Mouse (Mus musculus): Measurements from ENCODE around the gene Spx. TPM values are rescaled to one million over a fixed set of nuclear protein-coding genes. Genes with fewer than 3 reads are reported as not detected.
A peak's percentile ranks its signal among the peaks of the same experiment; 100 is the strongest.

Spx gene
- total RNA-seq (2017), result 0.58 TPM in 1 of 3 replicates, not detected in the others

DNA sequence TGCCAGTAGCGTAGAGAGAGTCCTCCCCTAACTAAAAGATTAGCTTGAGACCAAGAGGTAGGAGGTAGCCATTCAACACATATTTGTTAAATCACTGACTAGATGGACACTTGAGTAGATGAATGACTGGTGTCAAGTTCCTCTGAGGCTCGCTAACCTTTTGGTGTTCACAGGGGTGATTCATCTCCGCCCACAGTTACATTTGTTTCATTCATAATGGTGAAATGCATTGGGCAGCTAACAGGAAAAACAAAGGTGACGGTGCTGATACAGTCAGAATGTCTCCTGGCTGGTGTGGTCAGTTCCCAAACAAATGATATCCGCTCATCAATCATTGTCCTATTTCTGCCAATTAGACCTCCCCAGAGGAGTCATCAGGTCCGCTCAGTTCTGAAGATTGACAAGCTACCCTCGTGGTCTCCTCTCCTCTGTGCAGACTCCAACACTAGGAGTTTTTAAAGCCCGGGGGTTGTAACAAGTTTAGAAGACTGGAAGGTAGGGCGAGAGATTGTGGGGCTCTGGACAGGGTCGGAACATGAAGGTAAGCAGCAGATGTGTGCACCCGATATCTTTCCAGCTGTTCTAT lies at the start of gene Spx:
TSS of gene Spx (plus strand) at position 536 of the 586 bp plus-strand sequence.
- no peak for ATAC-seq (replicated peaks; ENCODE audit: insufficient number of reproducible peaks, low FRiP score, low TSS enrichment, poor library complexity, severe bottlenecking)

GRCm38 (mm10) chr6:142365742-142366472 lies 47.3 kb upstream of the Spx start:
- ATAC-seq (replicated peaks; ENCODE audit: insufficient number of reproducible peaks, low FRiP score, low TSS enrichment, poor library complexity, severe bottlenecking), result no peak

DNA sequence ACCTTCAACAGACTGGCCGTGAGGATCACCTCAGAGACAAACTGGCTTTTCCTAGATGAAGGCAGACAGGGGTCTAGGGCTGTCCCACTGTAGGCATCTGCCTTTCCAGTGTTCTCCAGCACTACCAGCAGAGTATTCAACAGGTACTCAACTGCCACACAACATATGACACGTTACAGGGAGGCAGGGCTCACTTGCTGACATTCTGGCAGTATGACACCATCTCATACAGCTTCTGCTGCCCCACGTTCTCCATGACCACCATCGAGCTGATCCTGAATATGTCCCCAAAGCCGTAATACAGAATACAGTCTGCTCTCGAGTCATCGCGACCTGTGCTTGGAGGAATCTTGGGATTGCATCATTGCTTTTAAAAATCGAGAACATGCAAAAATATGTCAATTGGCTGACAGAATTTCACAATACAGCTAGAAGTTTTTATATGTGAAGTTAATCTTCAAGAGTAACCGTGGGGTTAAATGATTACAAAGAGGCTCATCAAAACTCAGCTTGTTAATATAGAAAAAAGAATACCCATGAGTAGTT lies 46.7 kb upstream of the Spx start:
- ATAC-seq (replicated peaks; ENCODE audit: insufficient number of reproducible peaks, low FRiP score, low TSS enrichment, poor library complexity, severe bottlenecking), result no peak

DNA sequence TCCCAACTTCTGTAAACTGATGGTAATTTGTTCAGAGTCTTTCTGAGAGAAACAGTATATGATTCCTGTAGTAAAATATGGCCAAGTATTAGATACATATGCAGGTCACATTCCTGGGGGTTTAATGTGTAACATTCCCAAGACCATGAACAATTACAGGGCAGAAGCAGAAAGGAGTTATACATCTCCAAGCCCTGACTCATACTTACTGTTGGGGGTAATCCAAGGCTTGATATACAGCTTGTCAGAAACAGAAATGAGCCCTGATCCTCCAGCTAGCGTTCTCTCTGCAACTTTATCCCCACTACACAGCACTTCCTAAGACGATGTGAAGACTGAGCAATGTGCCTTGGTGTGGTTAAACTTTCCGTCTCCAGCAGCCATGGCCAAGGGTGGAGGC lies 45.7 kb upstream of the Spx start:
- ATAC-seq (replicated peaks; ENCODE audit: insufficient number of reproducible peaks, low FRiP score, low TSS enrichment, poor library complexity, severe bottlenecking), result no peak

- no peak for ATAC-seq (replicated peaks; ENCODE audit: insufficient number of reproducible peaks, low FRiP score, low TSS enrichment, poor library complexity, severe bottlenecking)
Observed at GRCm38 (mm10) chr6:142369568-142369967, 43.7 kb upstream of the Spx start.

GRCm38 (mm10) chr6:142377081-142377480 lies 36.2 kb upstream of the Spx start:
- no peak for ATAC-seq (replicated peaks; ENCODE audit: insufficient number of reproducible peaks, low FRiP score, low TSS enrichment, poor library complexity, severe bottlenecking)

DNA sequence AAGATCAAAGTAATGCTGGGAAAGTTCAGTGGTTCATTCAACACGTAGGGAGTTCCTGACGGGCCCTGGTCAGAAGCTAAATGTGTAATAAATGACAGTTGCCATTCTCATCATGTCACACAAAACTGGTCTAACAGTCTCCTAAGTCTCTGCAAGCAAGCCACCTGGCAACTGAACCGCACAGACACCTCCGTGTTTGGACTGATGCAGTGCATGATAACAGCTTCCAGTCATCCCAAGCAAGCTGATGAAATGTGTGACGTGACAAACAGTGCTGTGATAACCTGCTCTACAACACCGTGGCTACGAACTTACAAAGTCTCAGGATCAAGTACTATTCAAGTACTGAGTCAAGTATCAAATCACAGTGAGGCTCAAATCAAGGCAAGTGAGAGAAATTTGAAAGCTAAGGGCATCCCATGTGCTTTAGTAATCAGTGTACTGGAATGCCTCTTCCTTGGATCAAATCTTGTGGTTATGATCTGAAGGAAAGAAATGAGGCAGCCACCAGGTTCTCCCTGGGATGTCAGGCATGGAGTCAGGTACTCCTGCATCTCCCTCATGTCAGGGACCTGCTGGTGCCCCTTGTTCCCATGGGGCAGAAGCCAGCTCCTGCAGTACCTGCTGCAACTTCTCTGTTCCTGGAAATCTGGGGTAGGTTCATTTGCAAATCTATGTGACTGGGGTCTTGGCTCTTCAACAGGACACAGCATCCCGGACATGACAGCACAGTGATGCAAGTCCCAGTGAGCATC lies 34.5 kb upstream of the Spx start:
- ATAC-seq (replicated peaks; ENCODE audit: insufficient number of reproducible peaks, low FRiP score, low TSS enrichment, poor library complexity, severe bottlenecking), result no peak

- ATAC-seq (replicated peaks; ENCODE audit: insufficient number of reproducible peaks, low FRiP score, low TSS enrichment, poor library complexity, severe bottlenecking), result no peak
Observed at GRCm38 (mm10) chr6:142379961-142380360, 33.3 kb upstream of the Spx start.

DNA sequence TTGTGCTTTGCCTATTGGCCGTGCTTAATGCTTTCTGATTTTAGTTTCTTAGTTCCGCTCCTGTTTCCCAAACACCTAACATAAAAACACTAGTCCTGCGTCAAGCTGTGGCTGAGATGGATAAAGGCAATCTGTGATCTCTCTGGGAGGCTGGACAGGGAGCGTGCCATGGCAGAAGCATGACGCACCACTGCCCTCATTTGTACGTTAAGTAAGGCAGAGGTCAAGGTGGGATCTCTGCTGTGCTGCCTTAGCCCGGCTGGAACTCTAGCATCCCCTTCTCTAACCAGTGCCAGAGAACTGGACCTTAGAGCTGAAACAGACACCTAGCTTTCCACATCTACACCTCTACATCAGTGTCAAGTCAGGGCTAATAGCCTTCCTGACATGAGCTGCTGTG lies 31.6 kb upstream of the Spx start:
- ATAC-seq (replicated peaks; ENCODE audit: insufficient number of reproducible peaks, low FRiP score, low TSS enrichment, poor library complexity, severe bottlenecking), result no peak

GRCm38 (mm10) chr6:142384521-142384920 lies 28.7 kb upstream of the Spx start:
- no peak for ATAC-seq (replicated peaks; ENCODE audit: insufficient number of reproducible peaks, low FRiP score, low TSS enrichment, poor library complexity, severe bottlenecking)

- no peak for ATAC-seq (replicated peaks; ENCODE audit: insufficient number of reproducible peaks, low FRiP score, low TSS enrichment, poor library complexity, severe bottlenecking)
Observed at GRCm38 (mm10) chr6:142386285-142387010, 26.8 kb upstream of the Spx start.

GRCm38 (mm10) chr6:142387011-142387754 lies 26.1 kb upstream of the Spx start, which contains the start of the genes Recql and Golt1b:
Gene Recql, minus strand, starts transcription at chr6:142387087.
Gene Golt1b, plus strand, starts transcription at chr6:142387221.
- peak; percentile 98 for ATAC-seq (replicated peaks; ENCODE audit: insufficient number of reproducible peaks, low FRiP score, low TSS enrichment, poor library complexity, severe bottlenecking)

- ATAC-seq (replicated peaks; ENCODE audit: insufficient number of reproducible peaks, low FRiP score, low TSS enrichment, poor library complexity, severe bottlenecking), result no peak
Observed at GRCm38 (mm10) chr6:142387755-142388271, 25.4 kb upstream of the Spx start.

DNA sequence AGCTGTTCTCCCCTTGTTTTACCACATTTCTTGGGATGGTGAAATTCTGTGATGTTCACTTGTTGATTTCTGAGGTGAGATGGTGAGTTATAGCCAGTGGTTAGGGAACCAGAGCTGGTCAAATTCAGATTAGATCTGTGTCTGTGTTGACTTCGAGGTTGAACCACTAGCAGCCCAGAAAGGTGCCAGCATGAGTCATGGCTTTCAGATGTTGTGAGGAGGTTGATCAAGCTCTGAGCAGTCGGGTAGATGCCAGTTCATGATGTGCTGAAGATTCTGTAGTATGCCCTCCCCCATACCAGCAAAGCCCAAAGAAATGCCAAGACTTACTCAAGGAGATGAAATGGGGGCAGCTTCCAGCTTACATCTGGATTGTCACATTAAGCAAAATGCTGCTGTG lies 24.1 kb upstream of the Spx start:
- no peak for ATAC-seq (replicated peaks; ENCODE audit: insufficient number of reproducible peaks, low FRiP score, low TSS enrichment, poor library complexity, severe bottlenecking)

DNA sequence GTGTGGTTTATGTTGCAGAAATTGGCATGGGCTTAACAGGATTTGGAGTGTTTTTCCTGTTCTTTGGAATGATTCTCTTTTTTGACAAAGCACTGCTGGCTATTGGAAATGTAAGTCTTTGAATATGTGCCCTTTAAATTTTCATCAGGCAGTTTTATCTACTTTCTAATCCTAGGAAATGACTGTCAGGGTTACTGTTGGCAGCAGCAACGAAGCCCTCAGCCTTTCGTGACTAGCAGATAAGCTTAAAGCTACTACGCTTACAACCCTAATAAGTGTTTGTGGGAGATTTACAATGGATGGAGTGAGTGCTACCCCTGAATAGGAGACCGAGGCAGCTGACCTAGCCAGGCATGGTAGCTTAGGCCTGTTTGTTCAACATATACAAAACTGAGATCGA lies 20.9 kb upstream of the Spx start:
- no peak for ATAC-seq (replicated peaks; ENCODE audit: insufficient number of reproducible peaks, low FRiP score, low TSS enrichment, poor library complexity, severe bottlenecking)

DNA sequence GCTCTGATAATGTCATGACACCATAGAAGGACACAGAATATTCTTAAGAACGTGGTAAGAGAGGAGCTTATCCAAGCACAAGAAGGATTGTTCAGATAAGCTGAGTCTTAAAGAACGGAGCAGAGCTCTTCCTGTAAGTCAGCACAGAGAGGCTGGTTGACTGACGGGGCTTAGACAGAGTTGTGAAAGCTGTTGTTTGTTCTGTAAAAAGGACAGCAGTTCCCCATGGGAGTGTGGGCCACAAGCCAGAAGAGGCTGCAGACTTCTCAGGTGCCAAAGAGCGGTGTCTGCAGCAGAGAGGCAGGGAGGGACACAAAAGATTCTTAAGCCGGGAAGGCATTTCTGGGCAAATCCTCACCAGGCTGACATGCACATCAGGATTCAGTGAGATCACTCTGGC lies 18.6 kb upstream of the Spx start:
- ATAC-seq (replicated peaks; ENCODE audit: insufficient number of reproducible peaks, low FRiP score, low TSS enrichment, poor library complexity, severe bottlenecking), result no peak

- no peak for ATAC-seq (replicated peaks; ENCODE audit: insufficient number of reproducible peaks, low FRiP score, low TSS enrichment, poor library complexity, severe bottlenecking)
Observed at GRCm38 (mm10) chr6:142395756-142396155, 17.5 kb upstream of the Spx start.

DNA sequence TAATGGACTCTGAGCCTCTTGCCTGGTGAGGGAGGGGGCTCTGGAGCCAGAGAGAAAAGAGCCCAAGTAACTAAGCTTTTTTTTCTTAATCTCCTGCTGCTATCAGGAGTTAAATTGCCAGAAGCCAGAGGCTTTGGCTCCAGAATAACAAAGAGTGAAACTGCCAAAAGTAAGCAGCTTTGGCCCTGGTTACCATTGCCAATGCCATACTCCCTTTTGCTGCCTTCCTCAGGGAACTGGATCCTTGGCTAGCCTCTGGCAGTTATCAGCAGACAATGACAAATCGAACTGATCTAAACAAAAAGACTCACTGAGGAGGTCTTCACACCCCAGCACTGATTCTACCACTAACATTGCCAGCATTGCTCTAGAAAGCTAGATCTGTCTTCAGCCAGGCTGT lies 2.1 kb upstream of the Spx start:
- ATAC-seq (replicated peaks; ENCODE audit: insufficient number of reproducible peaks, low FRiP score, low TSS enrichment, poor library complexity, severe bottlenecking), result no peak

All from monocyte, adult 5-6 weeks (primary cell).